Mouse (Mus musculus) intestine, postnatal 0 days (tissue): Measurements from ENCODE around the gene Psmb3. TPM values are rescaled to one million over a fixed set of nuclear protein-coding genes. Genes with fewer than 3 reads are reported as not detected.

ENCODE experiments used
- ATAC-seq: fragments of 200-750 bp; cut with Nextera tagmentation; 2 replicates; pipeline ENCODE4 v1.8.0; 2017; ENCODE audit warnings: mild to moderate bottlenecking, moderate TSS enrichment, moderate library complexity
- H3K27ac ChIP-seq: fragments of 300-500 bp; sonication (generic); 2 replicates; pipeline ENCODE4 v1.5.1; 2014; ENCODE audit warnings: mild to moderate bottlenecking, low read depth, low read length, moderate library complexity
- H3K27me3 ChIP-seq: fragments of 300-500 bp; sonication (generic); replicated peaks from 2 replicates; pipeline ENCODE4 v1.6.1; 2014; ENCODE audit warnings: low read length, mixed read lengths; ENCODE audit not compliant: control insufficient read depth, insufficient read depth
- H3K36me3 ChIP-seq: fragments of 300-500 bp; sonication (generic); 2 replicates; pipeline ENCODE4 v1.6.1; 2014; ENCODE audit warnings: mild to moderate bottlenecking, moderate library complexity; ENCODE audit not compliant: control insufficient read depth, insufficient read depth
- H3K4me1 ChIP-seq: fragments of 300-500 bp; sonication (generic); replicated peaks from 2 replicates; pipeline ENCODE4 v1.6.1; 2014; ENCODE audit warnings: antibody characterized with exemption, low read length, mixed read lengths; ENCODE audit not compliant: control insufficient read depth, insufficient read depth
- H3K4me2 ChIP-seq: fragments of 300-500 bp; sonication (generic); replicated peaks from 2 replicates; pipeline ENCODE4 v1.6.1; 2014; ENCODE audit warnings: low read depth, mild to moderate bottlenecking, moderate library complexity
- H3K4me3 ChIP-seq: fragments of 300-500 bp; sonication (generic); 2 replicates; pipeline ENCODE4 v1.5.1; 2014; ENCODE audit warnings: low read depth, low read length
- H3K9ac ChIP-seq: fragments of 300-500 bp; sonication (generic); 2 replicates; pipeline ENCODE4 v1.6.1; 2014; ENCODE audit warnings: mild to moderate bottlenecking, low read depth, low read length
- H3K9me3 ChIP-seq: fragments of 300-500 bp; sonication (generic); 2 replicates; pipeline ENCODE4 v1.6.1; 2016; ENCODE audit warnings: mixed run types; ENCODE audit not compliant: control insufficient read depth
- CTCF ChIP-seq: sonication (generic); IDR thresholded peaks from 2 replicates; pipeline ENCODE4 v1.5.1; 2016; ENCODE audit warnings: low read depth, mild to moderate bottlenecking, control low read depth, antibody characterized with exemption, moderate library complexity
- WGBS: fragments of 180-500 bp; shearing (Covaris S2); extraction: QIAGEN DNeasy Blood & Tissue Kit; methylation state at CpG from one replicate; pipeline ENCODE4 v1.1.7; 2014; 5-methylcytosine and 5-hydroxymethylcytosine counted together
- polyA plus RNA-seq: library from polyadenylated mRNA; unstranded; fragments of >200 nt; fragmentation: Nextera tagmentation; extraction: Ambion mirVana; gene quantifications from 2 replicates; pipeline ENCODE4 v1.2.1, GENCODE M21; 2015

Gene Psmb3
- polyA plus RNA-seq, 1 experiment from 2014 or later = 439 TPM

DNA sequence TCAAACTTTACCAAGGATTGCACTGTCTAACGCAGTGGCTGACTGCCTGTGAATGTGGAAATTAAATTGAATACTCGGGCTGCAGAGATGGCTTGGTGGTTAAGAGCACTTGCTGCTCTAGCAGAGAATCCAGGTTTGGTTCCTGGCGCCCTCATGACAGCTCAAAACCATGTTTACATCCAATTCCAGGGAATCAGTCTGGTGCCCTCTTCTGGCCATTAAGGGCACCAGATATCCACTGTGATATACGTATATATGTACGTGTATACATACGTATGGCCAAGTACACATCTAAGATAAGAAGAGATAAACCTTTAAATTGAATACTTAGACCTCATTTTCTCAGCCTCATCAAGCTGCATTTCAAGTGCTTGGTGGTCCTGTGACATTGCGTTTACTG lies 37.0 kb upstream of the Psmb3 start:
- H3K27ac ChIP-seq = no peak overlapping the region
- peak; percentile 66 for TF ChIP-seq CTCF
- H3K4me3 ChIP-seq = no peak overlapping the region
- no peaks in the 10 kb centered on the region for H3K27me3 ChIP-seq
- no peak overlapping the region for H3K9ac ChIP-seq
- no peaks in the 10 kb centered on the region for H3K4me1 ChIP-seq
- no peaks in the 10 kb centered on the region for H3K9me3 ChIP-seq
- no peak for ATAC-seq
- H3K4me2 ChIP-seq = no peak overlapping the region
- H3K36me3 ChIP-seq = peaks cover 44% of the 10 kb centered on the region
- WGBS = 88% methylated on average over 7 of the region's 7 CpGs

DNA sequence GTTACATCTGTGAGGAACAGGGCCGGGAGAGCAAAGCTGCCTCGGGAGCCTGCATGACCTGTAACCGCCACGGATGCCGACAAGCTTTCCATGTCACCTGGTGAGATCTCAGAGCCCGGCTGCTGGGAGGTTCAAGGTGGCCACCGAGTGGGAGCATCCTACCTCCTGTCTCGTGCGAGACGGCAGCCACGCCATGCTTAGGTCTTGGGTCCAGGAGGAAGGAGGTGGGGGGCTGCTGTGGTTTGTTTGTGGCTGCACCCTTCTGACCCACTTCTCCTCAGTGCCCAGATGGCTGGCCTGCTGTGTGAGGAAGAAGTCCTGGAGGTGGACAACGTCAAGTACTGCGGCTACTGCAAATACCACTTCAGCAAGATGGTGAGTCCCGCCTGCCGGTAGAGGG lies 36.4 kb upstream of the Psmb3 start:
- no peak for TF ChIP-seq CTCF
- H3K4me2 ChIP-seq = no peak overlapping the region
- no peak overlapping the region for H3K4me3 ChIP-seq
- no peaks in the 10 kb centered on the region for H3K9me3 ChIP-seq
- no peak overlapping the region for H3K27ac ChIP-seq
- H3K27me3 ChIP-seq = no peaks in the 10 kb centered on the region
- WGBS = 94% methylated on average over 15 of the region's 15 CpGs
- peaks cover 49% of the 10 kb centered on the region for H3K36me3 ChIP-seq
- no peak for ATAC-seq
- no peaks in the 10 kb centered on the region for H3K4me1 ChIP-seq
- no peak overlapping the region for H3K9ac ChIP-seq

GRCm38 (mm10) chr11:97668160-97668559 lies 35.0 kb upstream of the Psmb3 start:
- Histone ChIP-seq H3K9me3 (no peaks in the 10 kb centered on the region), H3K36me3 (peaks cover 58% of the 10 kb centered on the region), H3K27ac (no peak overlapping the region), H3K4me3 (no peak overlapping the region), H3K4me1 (no peaks in the 10 kb centered on the region), H3K4me2 (no peak overlapping the region), H3K9ac (no peak overlapping the region), H3K27me3 (no peaks in the 10 kb centered on the region)
- no peak for ATAC-seq
- TF ChIP-seq CTCF = no peak
- WGBS = 94% methylated on average over 7 of the region's 7 CpGs

GRCm38 (mm10) chr11:97669268-97669667 lies 33.9 kb upstream of the Psmb3 start:
- no peak for TF ChIP-seq CTCF

GRCm38 (mm10) chr11:97669829-97670228 lies 33.4 kb upstream of the Psmb3 start:
- no peak overlapping the region for H3K4me3 ChIP-seq
- no peaks in the 10 kb centered on the region for H3K4me1 ChIP-seq
- WGBS = 30% methylated on average over 6 of the region's 6 CpGs
- H3K9me3 ChIP-seq = no peaks in the 10 kb centered on the region
- no peak for TF ChIP-seq CTCF
- no peak overlapping the region for H3K9ac ChIP-seq
- no peaks in the 10 kb centered on the region for H3K27me3 ChIP-seq
- no peak overlapping the region for H3K4me2 ChIP-seq
- peaks cover 75% of the 10 kb centered on the region for H3K36me3 ChIP-seq
- 0 out of 2 replicates have a peak overlapping the region, but pooled peaks have one; percentile 4 for H3K27ac ChIP-seq
- ATAC-seq = no peak

More at GRCm38 (mm10) chr11:97669268-97669667, 33.9 kb upstream of the Psmb3 start:
- 80% methylated on average over 15 of the region's 15 CpGs for WGBS
- H3K4me1 ChIP-seq = no peaks in the 10 kb centered on the region
- no peak for ATAC-seq
- no peaks in the 10 kb centered on the region for H3K9me3 ChIP-seq
- H3K27me3 ChIP-seq = no peaks in the 10 kb centered on the region
- H3K36me3 ChIP-seq = peaks cover 69% of the 10 kb centered on the region
- H3K9ac ChIP-seq = no peak overlapping the region
- H3K27ac ChIP-seq = 0 out of 2 replicates have a peak overlapping the region, but pooled peaks have one; percentile 4
- no peak overlapping the region for H3K4me3 ChIP-seq
- H3K4me2 ChIP-seq = no peak overlapping the region

DNA sequence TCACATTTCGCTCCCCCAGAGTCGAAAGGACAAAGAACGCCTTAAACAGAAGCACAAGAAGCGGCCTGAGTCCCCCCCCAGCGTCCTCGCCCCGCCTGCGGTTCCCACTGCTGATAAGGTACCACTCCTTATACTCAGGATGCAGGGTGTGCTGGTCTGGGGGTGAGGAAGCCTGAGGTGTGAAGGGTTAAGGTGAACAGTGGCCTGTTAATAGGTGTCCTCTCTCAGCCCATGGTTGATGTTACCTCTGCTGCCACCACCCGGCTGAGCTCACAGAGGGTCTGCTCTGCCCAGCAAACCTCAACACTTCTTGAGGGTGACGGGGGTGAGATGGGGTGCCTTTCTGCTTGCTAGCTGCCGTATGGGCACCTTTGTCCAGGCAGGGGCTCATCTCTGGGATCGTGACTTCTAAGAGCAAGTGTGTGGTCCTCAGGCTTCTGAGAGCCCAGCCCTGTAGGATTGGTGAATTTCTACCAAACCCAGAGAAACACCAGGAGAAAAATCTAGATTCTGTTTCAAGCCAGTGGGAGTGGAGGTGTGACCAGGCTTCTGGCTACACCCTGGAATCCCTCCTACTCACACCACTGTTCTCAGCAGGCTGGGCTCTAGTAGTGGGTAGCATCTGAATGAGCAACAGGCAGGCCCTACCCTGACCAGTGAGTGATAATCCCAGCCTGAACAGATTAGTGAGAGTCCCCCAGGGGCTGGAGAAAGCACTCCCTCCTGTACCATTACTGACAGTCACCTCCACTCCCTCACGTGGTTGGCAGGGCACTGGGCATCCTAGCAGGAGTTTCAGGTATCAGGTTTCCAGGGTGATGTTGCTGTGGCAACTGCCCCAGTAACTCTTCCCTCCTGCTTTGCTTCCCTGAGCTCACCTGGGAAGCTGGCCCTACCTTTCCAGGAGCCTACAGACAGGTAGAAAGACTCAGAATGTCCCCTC lies 32.7 kb upstream of the Psmb3 start:
- no peak overlapping the region for H3K9ac ChIP-seq
- ATAC-seq = no peak

More for the DNA sequence above, 32.7 kb upstream of the Psmb3 start:
- TF ChIP-seq CTCF = no peak
- H3K4me1 ChIP-seq = no peaks in the 10 kb centered on the region
- peaks cover 80% of the 10 kb centered on the region for H3K36me3 ChIP-seq
- H3K4me3 ChIP-seq = no peak overlapping the region
- H3K9me3 ChIP-seq = no peaks in the 10 kb centered on the region
- 51% methylated on average over 13 of the region's 13 CpGs for WGBS
- no peak overlapping the region for H3K4me2 ChIP-seq
- no peak overlapping the region for H3K27ac ChIP-seq
- no peaks in the 10 kb centered on the region for H3K27me3 ChIP-seq
